Mouse (Mus musculus) embryo, embryonic 10 days (tissue): ENCODE measurements around the gene Hhipl2.
"Not testable (repeated sequence)": the region's sequence is repeated elsewhere in the genome, so short reads cannot be mapped to it uniquely, and the experiment has no call there.

Experiments used
- DNase-seq: peaks from one replicate; pipeline ENCODE4 v3.0.0-alpha.2; 2015; ENCODE audit warnings: low spot score

Gene Hhipl2

GRCm38 (mm10) chr1:183417873-183418272 is at the start of gene Hhipl2:
Gene Hhipl2, plus strand, starts transcription at chr1:183418215.
- DNase-seq: no peak

- peak; percentile 20 for DNase-seq
Observed at GRCm38 (mm10) chr1:183368601-183369400, 49.2 kb upstream of the Hhipl2 start.

- peak; percentile 96 for DNase-seq
Observed at GRCm38 (mm10) chr1:183369427-183370014, 48.5 kb upstream of the Hhipl2 start, which contains the start of gene Mia3. Gene Mia3, minus strand, starts transcription at chr1:183369553.

- DNase-seq: no peak
Observed at GRCm38 (mm10) chr1:183374728-183375127, 43.3 kb upstream of the Hhipl2 start.

GRCm38 (mm10) chr1:183377045-183377444 is 41.0 kb upstream of the Hhipl2 start:
- DNase-seq: no peak

- no peak for DNase-seq
Observed at GRCm38 (mm10) chr1:183378321-183378941, 39.6 kb upstream of the Hhipl2 start.

- DNase-seq: not testable (repeated sequence)
Observed at GRCm38 (mm10) chr1:183379376-183379775, 38.6 kb upstream of the Hhipl2 start.

GRCm38 (mm10) chr1:183381816-183382215 is 36.2 kb upstream of the Hhipl2 start:
- DNase-seq: no peak

GRCm38 (mm10) chr1:183382621-183383020 is 35.4 kb upstream of the Hhipl2 start:
- DNase-seq: no peak

GRCm38 (mm10) chr1:183387421-183387820 is 30.6 kb upstream of the Hhipl2 start:
- not testable (repeated sequence) for DNase-seq

- peak; percentile 98 for DNase-seq
Observed at GRCm38 (mm10) chr1:183388426-183389406, 29.3 kb upstream of the Hhipl2 start, which contains the start of gene Taf1a. Gene Taf1a, plus strand, starts transcription at chr1:183388981.

- no peak for DNase-seq
Observed at GRCm38 (mm10) chr1:183403396-183403795, 14.6 kb upstream of the Hhipl2 start.

- DNase-seq: no peak
Observed at GRCm38 (mm10) chr1:183414081-183414727, 3.8 kb upstream of the Hhipl2 start.

- DNase-seq: no peak
Observed at GRCm38 (mm10) chr1:183419741-183420140, 1.7 kb downstream of the Hhipl2 start.

- DNase-seq: no peak
Observed at GRCm38 (mm10) chr1:183420296-183420695, 2.3 kb downstream of the Hhipl2 start.

GRCm38 (mm10) chr1:183424100-183424499 is 6.1 kb downstream of the Hhipl2 start:
- no peak for DNase-seq

- DNase-seq: no peak
Observed at GRCm38 (mm10) chr1:183434918-183435317, 16.9 kb downstream of the Hhipl2 start.

- DNase-seq: peak; percentile 68
Observed at GRCm38 (mm10) chr1:183439036-183439435, 21.0 kb downstream of the Hhipl2 start.

GRCm38 (mm10) chr1:183442015-183442774 is 24.2 kb downstream of the Hhipl2 start:
- DNase-seq: peak; percentile 95

- DNase-seq: no peak
Observed at GRCm38 (mm10) chr1:183453066-183453465, 35.1 kb downstream of the Hhipl2 start.
